Mouse (Mus musculus): Measurements from ENCODE around the gene Stox2. TPM values are rescaled to one million over a fixed set of nuclear protein-coding genes. Genes with fewer than 3 reads are reported as not detected.
"Not testable (repeated sequence)": the region's sequence is repeated elsewhere in the genome, so short reads cannot be mapped to it uniquely, and the experiment has no call there.

Stox2 gene
- total and polyA plus RNA-seq, 3 experiments = under 0.01 TPM; not detected in 2

DNA sequence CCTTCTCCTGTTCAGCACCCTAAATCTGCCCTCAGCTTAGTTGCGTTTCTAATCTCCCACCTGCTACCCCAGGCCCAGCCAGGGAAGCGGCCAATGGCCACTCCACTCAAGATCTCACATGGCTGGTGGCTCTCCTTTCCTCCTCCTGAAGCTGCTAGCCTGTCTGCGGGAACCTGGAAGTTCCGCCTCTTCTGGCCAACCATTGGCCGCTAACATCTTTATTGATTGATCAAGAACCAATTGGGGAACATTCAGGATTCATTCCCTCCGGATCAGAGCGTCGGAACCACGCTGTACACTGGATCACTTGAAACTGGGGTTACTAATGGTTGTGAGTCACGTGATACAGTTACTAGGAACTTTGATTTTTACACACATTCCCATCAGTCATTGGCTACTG lies 12.4 kb upstream of the Stox2 start:
- Histone ChIP-seq H3K79me2 (ENCODE audit: control insufficient read depth, insufficient read depth, low read length, poor library complexity) (no peaks in the 10 kb centered on the region), H3K27ac (ENCODE audit: control insufficient read depth, low read depth, low read length) (no peak overlapping the region), H3K27me3 (ENCODE audit: control insufficient read depth in 1 of 2, insufficient read depth in 2 of 2, low read length in 2 of 2) (no peaks in the 10 kb centered on the region), H3K4me3 (ENCODE audit: control insufficient read depth in 1 of 2, insufficient read depth in 1 of 2, low read depth in 2 of 2, low read length in 2 of 2) (no peak overlapping the region), H3K4me1 (ENCODE audit: control insufficient read depth in 1 of 2, insufficient read depth in 2 of 2, low read length in 2 of 2) (no peaks in the 10 kb centered on the region), H3K36me3 (ENCODE audit: control insufficient read depth in 1 of 2, insufficient read depth in 2 of 2, low read length in 2 of 2) (no peaks in the 10 kb centered on the region), H3K9me3 (replicated peaks; ENCODE audit: insufficient read depth, low read length) (no peaks in the 10 kb centered on the region), H3K9ac (ENCODE audit: control insufficient read depth, low read depth, low read length, poor library complexity, severe bottlenecking) (no peak overlapping the region)
- DNase-seq (ENCODE audit: low read depth, low spot score) = no peak
- TF ChIP-seq ZMIZ1 (IDR thresholded peaks at IDR 0.05; ENCODE audit: low read depth, low read length) (no peak), MAFK (IDR thresholded peaks at IDR 0.05; ENCODE audit: borderline replicate concordance, low read depth, low read length) (no peak), POLR2AphosphoS5 (IDR thresholded peaks at IDR 0.05; ENCODE audit: borderline replicate concordance, low read depth, low read length) (no peak), SIN3A (IDR thresholded peaks at IDR 0.05; ENCODE audit: low read length) (no peak), MYB (IDR thresholded peaks at IDR 0.05; ENCODE audit: low read depth, low read length) (no peak), KAT2A (conservative IDR thresholded peaks at IDR 0.05; ENCODE audit: low read depth, low read length) (no peak), RAD21 (IDR thresholded peaks at IDR 0.05; ENCODE audit: low read depth, low read length) (no peak), MAX (IDR thresholded peaks at IDR 0.05; ENCODE audit: low read length) (no peak), HCFC1 (IDR thresholded peaks at IDR 0.05; ENCODE audit: low read depth, low read length) (no peak), ZNF384 (IDR thresholded peaks at IDR 0.05; ENCODE audit: low read depth, low read length) (no peak), GATA1 (IDR thresholded peaks at IDR 0.05; ENCODE audit: low read depth, low read length) (no peak), JUND (IDR thresholded peaks at IDR 0.05; ENCODE audit: low read depth, low read length) (no peak), MAZ (IDR thresholded peaks at IDR 0.05; ENCODE audit: low read depth, low read length) (no peak), CHD2 (IDR thresholded peaks at IDR 0.05; ENCODE audit: low read length) (no peak)

DNA sequence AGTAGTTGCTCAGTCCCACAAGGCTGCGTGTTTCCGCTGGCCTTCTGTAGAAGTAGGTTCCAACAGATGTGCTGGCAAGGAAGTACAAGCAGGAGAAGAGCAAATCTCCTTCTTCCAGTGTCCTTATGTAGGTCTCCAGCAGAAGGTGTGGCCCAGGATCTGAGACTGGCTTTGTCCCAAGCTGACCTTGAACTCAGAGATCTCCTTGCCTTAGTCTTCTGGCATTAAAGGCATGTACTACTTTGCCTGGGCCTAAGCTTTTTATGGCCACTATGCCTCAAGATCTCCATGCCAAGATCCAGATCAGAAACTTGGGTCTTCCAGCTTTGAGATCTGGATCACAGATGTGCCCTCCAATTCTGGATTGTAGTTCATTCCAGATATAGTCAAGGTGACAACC lies 3.0 kb upstream of the Stox2 start:
- H3K36me3 ChIP-seq (ENCODE audit: control insufficient read depth in 1 of 2, insufficient read depth in 2 of 2, low read length in 2 of 2); H3K4me1 ChIP-seq (ENCODE audit: control insufficient read depth in 1 of 2, insufficient read depth in 2 of 2, low read length in 2 of 2); H3K27ac ChIP-seq (ENCODE audit: control insufficient read depth, low read depth, low read length); H3K9me3 ChIP-seq (replicated peaks; ENCODE audit: insufficient read depth, low read length); H3K27me3 ChIP-seq (ENCODE audit: control insufficient read depth in 1 of 2, insufficient read depth in 2 of 2, low read length in 2 of 2); H3K4me3 ChIP-seq (ENCODE audit: control insufficient read depth in 1 of 2, insufficient read depth in 1 of 2, low read depth in 2 of 2, low read length in 2 of 2); DNase-seq (ENCODE audit: low read depth, low spot score); H3K9ac ChIP-seq (ENCODE audit: control insufficient read depth, low read depth, low read length, poor library complexity, severe bottlenecking); H3K79me2 ChIP-seq (ENCODE audit: control insufficient read depth, insufficient read depth, low read length, poor library complexity): not testable (repeated sequence)

DNA sequence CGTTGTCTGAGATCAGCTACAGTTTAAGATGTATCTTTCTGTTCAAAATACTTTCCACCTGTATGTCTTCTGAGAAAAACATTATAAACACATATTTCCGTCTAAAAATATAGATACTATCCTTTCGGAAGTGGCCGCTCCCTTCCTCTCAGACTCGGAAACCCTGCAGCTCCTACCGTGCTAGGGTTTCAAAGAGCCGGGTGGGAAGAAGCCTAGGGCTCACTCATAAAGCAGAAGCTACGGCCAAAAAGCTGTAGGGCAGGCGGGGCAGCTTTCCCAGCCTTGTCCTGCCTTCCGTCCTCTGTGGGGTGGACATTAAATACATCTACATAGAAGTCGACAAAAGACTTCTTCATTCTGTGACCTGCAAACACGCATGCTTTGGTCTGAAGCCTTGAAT lies 6.9 kb downstream of the Stox2 start:
- TF ChIP-seq GATA1 (IDR thresholded peaks at IDR 0.05; ENCODE audit: low read depth, low read length) (no peak), SMC3 (IDR thresholded peaks at IDR 0.05; ENCODE audit: low read depth, low read length) (no peak), EP300 (IDR thresholded peaks at IDR 0.05; ENCODE audit: low read depth in 1 of 2, low read length in 2 of 2) (no peak), UBTF (IDR thresholded peaks at IDR 0.05; ENCODE audit: borderline replicate concordance, insufficient read depth, low read depth, low read length) (no peak), CTCF (IDR thresholded peaks at IDR 0.05 in 2 of 3, conservative IDR thresholded peaks at IDR 0.05 in 1 of 3; ENCODE audit: control insufficient read depth in 1 of 3, insufficient read depth in 1 of 3, low read depth in 2 of 3, low read length in 3 of 3, poor library complexity in 1 of 3, severe bottlenecking in 1 of 3) (no peak), ELF1 (IDR thresholded peaks at IDR 0.05; ENCODE audit: low read depth, low read length) (no peak), USF1 (IDR thresholded peaks at IDR 0.05; ENCODE audit: low read depth, low read length) (no peak), HCFC1 (IDR thresholded peaks at IDR 0.05; ENCODE audit: low read depth, low read length) (no peak), MAFK (IDR thresholded peaks at IDR 0.05; ENCODE audit: borderline replicate concordance, low read depth, low read length) (no peak), POLR2AphosphoS2 (IDR thresholded peaks at IDR 0.05; ENCODE audit: low read length) (no peak), ZC3H11A (IDR thresholded peaks at IDR 0.05; ENCODE audit: low read depth, low read length) (no peak), BHLHE40 (IDR thresholded peaks at IDR 0.05; ENCODE audit: borderline replicate concordance, low read depth, low read length) (no peak), MXI1 (IDR thresholded peaks at IDR 0.05; ENCODE audit: low read depth, low read length) (no peak)
- no peak for DNase-seq (ENCODE audit: low read depth, low spot score)
- no peak overlapping the region for H3K27ac ChIP-seq (ENCODE audit: control insufficient read depth, low read depth, low read length)
- no peaks in the 10 kb centered on the region for H3K36me3 ChIP-seq (ENCODE audit: control insufficient read depth in 1 of 2, insufficient read depth in 2 of 2, low read length in 2 of 2)
- H3K9ac ChIP-seq (ENCODE audit: control insufficient read depth, low read depth, low read length, poor library complexity, severe bottlenecking) = no peak overlapping the region
- no peaks in the 10 kb centered on the region for H3K27me3 ChIP-seq (ENCODE audit: control insufficient read depth in 1 of 2, insufficient read depth in 2 of 2, low read length in 2 of 2)
- no peaks in the 10 kb centered on the region for H3K79me2 ChIP-seq (ENCODE audit: control insufficient read depth, insufficient read depth, low read length, poor library complexity)
- H3K4me3 ChIP-seq (ENCODE audit: control insufficient read depth in 1 of 2, insufficient read depth in 1 of 2, low read depth in 2 of 2, low read length in 2 of 2) = no peak overlapping the region
- H3K4me1 ChIP-seq (ENCODE audit: control insufficient read depth in 1 of 2, insufficient read depth in 2 of 2, low read length in 2 of 2) = no peaks in the 10 kb centered on the region
- no peaks in the 10 kb centered on the region for H3K9me3 ChIP-seq (replicated peaks; ENCODE audit: insufficient read depth, low read length)

All from MEL (cell line).